Mouse (Mus musculus) liver, postnatal 0 days (tissue): ENCODE measurements around the gene Parp4. TPM values are rescaled to one million over a fixed set of nuclear protein-coding genes. Genes with fewer than 3 reads are reported as not detected.

Experiments
- ATAC-seq: fragments of 200-750 bp; cut with Nextera tagmentation; 2 replicates; pipeline ENCODE4 v1.8.0; 2017; ENCODE audit warnings: mild to moderate bottlenecking, moderate library complexity
- DNase-seq: peaks from one replicate; pipeline ENCODE4 v3.0.0-alpha.2; 2016
- H3K27ac ChIP-seq: fragments of 300-500 bp; sonication (generic); 2 replicates; pipeline ENCODE4 v1.5.1; 2014; ENCODE audit warnings: antibody characterized with exemption, moderate library complexity, mild to moderate bottlenecking, low read depth
- H3K27me3 ChIP-seq: fragments of 300-500 bp; sonication (generic); 2 replicates; pipeline ENCODE4 v1.6.1; 2014; ENCODE audit warnings: low read length, control low read depth, mixed read lengths; ENCODE audit not compliant: insufficient read depth
- H3K36me3 ChIP-seq: fragments of 300-500 bp; sonication (generic); replicated peaks from 2 replicates; pipeline ENCODE4 v1.6.1; 2014; ENCODE audit warnings: mild to moderate bottlenecking, control low read depth, low read length, moderate library complexity, mixed read lengths; ENCODE audit not compliant: insufficient read depth
- H3K4me1 ChIP-seq: fragments of 300-500 bp; sonication (generic); 2 replicates; pipeline ENCODE4 v1.6.1; 2014; ENCODE audit warnings: antibody characterized with exemption, mild to moderate bottlenecking, control low read depth; ENCODE audit not compliant: insufficient read depth
- H3K4me2 ChIP-seq: fragments of 300-500 bp; sonication (generic); 2 replicates; pipeline ENCODE4 v1.6.1; 2014; ENCODE audit warnings: low read depth, mild to moderate bottlenecking, low read length, moderate library complexity, mixed read lengths
- H3K4me3 ChIP-seq: fragments of 300-500 bp; sonication (generic); 2 replicates; pipeline ENCODE4 v1.5.1; 2014; ENCODE audit warnings: low read depth, low read length
- H3K9ac ChIP-seq: fragments of 300-500 bp; sonication (generic); replicated peaks from 2 replicates; pipeline ENCODE4 v1.6.1; 2014; ENCODE audit warnings: mild to moderate bottlenecking, moderate library complexity
- H3K9me3 ChIP-seq: fragments of 300-500 bp; sonication (generic); 2 replicates; pipeline ENCODE4 v1.6.1; 2016; ENCODE audit warnings: mild to moderate bottlenecking, control low read depth, low read length, mixed read lengths
- CTCF ChIP-seq: sonication (generic); IDR thresholded peaks from 2 replicates; pipeline ENCODE4 v1.5.1; 2016; ENCODE audit warnings: antibody characterized with exemption, low read depth
- EP300 ChIP-seq: IDR thresholded peaks from 2 replicates; pipeline ENCODE4 v1.6.1; 2016; ENCODE audit warnings: antibody characterized with exemption, low read depth, mild to moderate bottlenecking
- WGBS: fragments of 180-500 bp; shearing (Covaris S2); extraction: QIAGEN DNeasy Blood & Tissue Kit; methylation state at CpG from one replicate; pipeline ENCODE4 v1.1.7; 2014; ENCODE audit not compliant: insufficient replicate concordance; 5-methylcytosine and 5-hydroxymethylcytosine counted together
- polyA plus RNA-seq: library from polyadenylated mRNA; unstranded; fragments of >200 nt; fragmentation: Nextera tagmentation; extraction: Ambion mirVana; gene quantifications from 2 replicates; pipeline ENCODE4 v1.2.1, GENCODE M21; 2015

Parp4 gene
- polyA plus RNA-seq, 1 experiment from 2014 or later = 3.5 TPM

DNA sequence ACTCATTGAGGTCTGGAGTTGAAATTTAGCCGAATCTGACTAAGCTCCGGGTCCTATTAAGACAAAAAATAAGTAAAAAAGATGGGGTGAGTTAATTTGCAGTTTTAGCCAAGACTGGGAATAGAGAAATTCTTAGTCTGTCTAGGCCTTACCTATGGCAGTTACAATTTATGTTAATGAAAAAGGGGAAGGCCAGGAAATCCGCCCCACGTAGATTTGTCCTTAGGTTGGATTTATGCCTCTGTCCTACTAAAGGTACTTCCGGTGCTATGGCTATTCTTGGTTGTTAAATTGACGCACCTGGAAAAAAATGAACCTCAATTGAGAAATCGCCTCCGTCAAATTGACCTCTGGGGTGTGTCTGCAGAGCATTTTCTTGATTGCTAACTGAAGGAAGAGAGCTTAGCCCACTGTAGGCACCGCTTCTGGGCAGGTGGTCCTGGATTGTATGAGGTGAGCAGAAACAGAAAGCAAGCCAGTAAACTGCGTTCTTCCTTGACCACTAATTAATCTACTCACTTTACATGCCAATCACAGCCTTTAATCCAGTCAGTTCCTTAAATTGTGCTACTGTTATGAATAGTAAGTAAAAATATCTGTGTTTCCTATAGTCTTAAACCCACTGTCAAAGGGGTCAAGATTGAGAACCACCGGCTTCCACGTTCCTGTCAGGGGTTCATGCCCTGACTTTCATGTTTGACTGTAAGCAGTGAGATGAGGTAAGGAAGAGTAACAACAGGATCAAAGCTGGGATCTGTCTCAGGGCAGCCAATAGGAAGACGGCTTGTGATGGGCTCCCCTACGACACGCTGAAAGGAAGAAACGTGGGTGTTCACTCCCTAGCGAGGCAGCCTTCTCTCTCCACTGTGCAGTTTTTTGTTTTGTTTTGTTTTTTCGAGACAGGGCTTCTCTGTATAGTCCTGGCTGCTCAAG is 816 bp downstream of the Parp4 start:
- WGBS = 59% methylated on average over 18 of the region's 18 CpGs
- H3K4me3 ChIP-seq = peak overlapping the region; percentile 64
- H3K4me1 ChIP-seq = peaks cover 17% of the 10 kb centered on the region
- TF ChIP-seq EP300 (no peak), CTCF (no peak)
- peak overlapping the region; percentile 66; the same call in 1 of the 2 replicates for H3K27ac ChIP-seq
- no peak for ATAC-seq
- peak overlapping the region; percentile 76 for H3K4me2 ChIP-seq
- H3K9ac ChIP-seq = peak overlapping the region; percentile 63
- no peaks in the 10 kb centered on the region for H3K27me3 ChIP-seq
- no peaks in the 10 kb centered on the region for H3K36me3 ChIP-seq
- H3K9me3 ChIP-seq = no peaks in the 10 kb centered on the region
- DNase-seq = no peak

DNA sequence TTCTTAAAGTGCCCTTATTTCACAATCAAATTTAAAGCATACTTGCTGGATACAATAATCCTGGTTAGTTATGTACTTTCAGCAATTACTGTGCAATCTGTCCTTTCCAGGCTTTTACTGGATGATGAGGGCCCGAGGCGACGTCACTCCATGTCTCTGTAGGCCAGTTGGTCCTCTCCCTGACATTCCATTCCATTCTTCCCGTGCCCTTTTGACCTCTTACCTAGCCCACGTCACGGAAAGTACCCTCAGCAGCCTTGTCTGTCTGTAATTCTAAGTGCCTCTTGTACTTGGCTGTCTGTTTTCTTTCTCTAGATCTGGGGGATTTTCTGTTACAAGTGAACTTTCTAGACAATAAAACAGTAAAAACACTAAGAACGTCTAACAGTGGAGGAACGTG is 3.6 kb downstream of the Parp4 start:
- DNase-seq = no peak
- no peak for ATAC-seq

DNA sequence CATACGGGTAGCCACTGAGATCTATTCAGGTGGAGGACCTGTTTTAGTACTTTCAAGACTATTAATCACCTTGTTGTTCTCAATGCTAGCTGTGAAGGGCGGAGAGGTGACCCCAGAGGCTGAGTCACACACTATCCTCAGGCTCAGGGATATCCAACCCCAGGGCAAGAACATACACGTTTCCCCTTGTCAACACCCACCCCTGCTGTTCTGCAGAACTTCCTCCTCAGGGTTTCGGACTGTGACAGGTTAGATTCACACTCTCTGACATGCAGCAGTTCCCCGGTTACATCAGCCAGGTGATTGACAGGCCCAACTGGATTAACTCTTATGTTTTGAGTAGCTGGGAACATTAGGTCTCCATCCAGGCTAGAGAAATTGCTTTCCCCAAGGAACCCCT is 5.7 kb downstream of the Parp4 start:
- peaks cover 4% of the 10 kb centered on the region for H3K4me1 ChIP-seq
- H3K9ac ChIP-seq = no peak overlapping the region
- WGBS = 43% methylated on average over 5 of the region's 5 CpGs
- no peaks in the 10 kb centered on the region for H3K9me3 ChIP-seq
- DNase-seq (no peak), ATAC-seq (no peak)
- H3K36me3 ChIP-seq = peaks cover 20% of the 10 kb centered on the region
- TF ChIP-seq CTCF (no peak), EP300 (no peak)
- H3K4me2 ChIP-seq = no peak overlapping the region
- no peak overlapping the region for H3K27ac ChIP-seq
- H3K4me3 ChIP-seq = no peak overlapping the region
- H3K27me3 ChIP-seq = no peaks in the 10 kb centered on the region

More for the DNA sequence above, 3.6 kb downstream of the Parp4 start:
- WGBS = 74% methylated on average over 8 of the region's 8 CpGs
- no peaks in the 10 kb centered on the region for H3K9me3 ChIP-seq
- peaks cover 14% of the 10 kb centered on the region for H3K4me1 ChIP-seq
- H3K27me3 ChIP-seq = no peaks in the 10 kb centered on the region
- no peak overlapping the region for H3K4me2 ChIP-seq
- no peak overlapping the region for H3K27ac ChIP-seq
- TF ChIP-seq EP300 (no peak), CTCF (no peak)
- no peak overlapping the region for H3K9ac ChIP-seq
- no peak overlapping the region for H3K4me3 ChIP-seq
- no peaks in the 10 kb centered on the region; the same call in 1 of the 2 replicates for H3K36me3 ChIP-seq

DNA sequence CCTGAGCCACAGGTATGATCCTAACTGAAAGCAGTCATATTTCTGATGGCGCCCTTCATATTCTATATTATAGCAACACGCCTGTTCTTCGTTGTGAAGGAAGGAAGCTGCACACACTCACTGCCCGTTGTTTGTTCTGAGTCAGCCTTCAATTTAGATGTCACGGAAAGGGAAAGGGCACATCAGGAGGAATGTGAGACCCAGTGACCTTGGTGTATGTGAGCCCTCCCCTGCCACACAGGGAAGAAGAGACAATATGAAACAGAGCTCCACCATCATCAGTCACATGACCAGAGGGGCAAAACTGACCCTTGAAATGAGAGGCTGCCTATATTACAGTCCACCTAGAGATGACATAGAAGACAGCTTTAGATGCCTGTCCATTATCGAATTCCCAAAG is 6.9 kb downstream of the Parp4 start:
- TF ChIP-seq CTCF (no peak), EP300 (no peak)
- 81% methylated on average over 6 of the region's 6 CpGs for WGBS
- H3K9ac ChIP-seq = no peak overlapping the region
- no peaks in the 10 kb centered on the region for H3K4me1 ChIP-seq
- no peak overlapping the region for H3K27ac ChIP-seq
- ATAC-seq = no peak
- H3K4me2 ChIP-seq = no peak overlapping the region
- no peak overlapping the region for H3K4me3 ChIP-seq
- H3K36me3 ChIP-seq = peaks cover 20% of the 10 kb centered on the region
- no peaks in the 10 kb centered on the region for H3K9me3 ChIP-seq
- no peaks in the 10 kb centered on the region for H3K27me3 ChIP-seq
- DNase-seq = no peak

DNA sequence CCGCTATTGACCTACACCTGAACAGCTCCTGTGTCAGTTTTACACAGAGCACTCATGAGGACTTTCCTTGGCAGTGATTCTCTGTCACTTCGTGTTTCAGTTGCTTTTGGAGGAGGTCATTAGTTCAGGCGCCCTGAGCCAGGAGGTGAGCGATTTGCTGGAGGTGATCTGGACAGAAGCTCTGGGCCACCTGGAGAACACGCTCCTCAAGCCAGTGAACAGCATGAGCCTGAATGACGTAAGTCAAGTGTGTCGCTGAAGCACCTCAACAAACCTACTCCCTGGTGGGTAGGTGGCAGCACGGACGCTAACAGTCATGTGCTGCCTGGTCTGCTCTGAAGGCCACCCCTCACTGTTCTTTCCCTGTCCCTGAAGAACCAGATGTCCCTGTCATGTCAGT is 16.8 kb downstream of the Parp4 start:
- DNase-seq = no peak
- Histone ChIP-seq H3K27ac (no peak overlapping the region), H3K36me3 (peaks cover 65% of the 10 kb centered on the region), H3K4me2 (no peak overlapping the region), H3K4me1 (no peaks in the 10 kb centered on the region), H3K9me3 (no peaks in the 10 kb centered on the region), H3K9ac (no peak overlapping the region), H3K27me3 (no peaks in the 10 kb centered on the region), H3K4me3 (no peak overlapping the region)
- no peak for ATAC-seq
- WGBS = 84% methylated on average over 9 of the region's 9 CpGs
- no peak for TF ChIP-seq EP300
- TF ChIP-seq CTCF = no peak

DNA sequence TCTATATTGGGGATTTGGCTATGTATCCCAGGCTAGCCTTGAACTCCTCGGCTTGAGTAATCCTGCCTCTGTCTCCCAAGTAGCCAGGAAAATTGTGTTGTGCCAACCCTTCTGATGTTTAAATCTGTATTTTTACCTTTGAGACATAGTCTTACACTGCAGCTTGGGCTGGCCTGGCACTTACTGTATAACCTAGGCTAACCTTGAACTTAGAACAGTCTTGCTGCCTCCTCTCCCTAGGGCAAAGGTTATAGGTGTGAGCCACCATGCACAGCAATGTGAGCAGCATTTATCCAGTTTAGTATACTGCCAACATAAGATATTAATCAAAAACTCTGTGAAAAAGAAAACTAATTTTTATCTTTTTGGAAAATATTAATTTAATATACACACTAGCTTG is 19.4 kb downstream of the Parp4 start:
- Histone ChIP-seq H3K9me3 (no peaks in the 10 kb centered on the region), H3K4me1 (no peaks in the 10 kb centered on the region), H3K36me3 (peaks cover 58% of the 10 kb centered on the region), H3K4me2 (no peak overlapping the region), H3K27ac (no peak overlapping the region), H3K27me3 (no peaks in the 10 kb centered on the region), H3K9ac (no peak overlapping the region), H3K4me3 (no peak overlapping the region)
- WGBS = 69% methylated on average over 1 of the region's 1 CpGs
- no peak for TF ChIP-seq CTCF
- no peak for TF ChIP-seq EP300
- ATAC-seq (no peak), DNase-seq (no peak)
